Comparison of ENCODE assay signal across 20 mouse cellular contexts in genomic region chr9:57407120-57407905, GRCm38 (mm10). TPM values are rescaled to one million over a fixed set of nuclear protein-coding genes. Genes with fewer than 3 reads are reported as not detected.
DNase-seq lines count a peak whose midpoint lies in the region; ATAC-seq lines count a peak whose summit lies in the region.
"Had no signal": no experiment of that assay in that cellular context is flagged by ENCODE, and none has a peak within 500 bp of the region (broad histone marks: within the 10 kb centered on the region; RNA-seq: fewer than 3 reads in every experiment).

No protein-coding gene starts in this region.

- intact Hi-C loops in left cerebral cortex, postnatal 10 days (cut with DNase I): no loop called here

- DNase-seq in adrenal gland, postnatal 14 days: peak; percentile 39
- DNase-seq in adrenal gland, postnatal 25 days: no peak
- peak; percentile 35 for DNase-seq in heart, postnatal 4 days
- DNase-seq in heart, adult 8-10 months (ENCODE audit: low spot score): no peak
- DNase-seq in naive thymus-derived CD4-positive, alpha-beta T cell, adult 2 months (ENCODE audit: low read depth): peak; percentile 47
- no peak for DNase-seq in left cerebral cortex, postnatal 10 days (ENCODE audit: extremely low spot score in 1 of 2, low spot score in 2 of 2)
- DNase-seq in embryo, embryonic 10 days (ENCODE audit: low spot score): no peak
- DNase-seq: cerebellum, adult 11 months; cerebellum, adult 9-10 months; cerebellum, postnatal 36 days; embryo, embryonic 11 days; gastrocnemius, postnatal 14 days; kidney, adult 9 months; kidney, postnatal 10 days; layer of hippocampus, adult 9-11 months; lung, embryonic 14.5 days; thymus, postnatal 36 days had no signal

- peak; percentile 50 for ATAC-seq in CD4-positive, CD25-positive, alpha-beta regulatory T cell, adult 4 months
- ATAC-seq: forebrain, embryonic 14.5 days; midbrain, embryonic 16.5 days had no signal

RNA-seq across cellular contexts. Expression of gene Ppcdc, which starts 32.6 kb away (rescaled TPM):
- total RNA-seq in adrenal gland, postnatal 14 days (2021): 19.8 and 24.6 TPM in 2 replicates
- 17.4 and 31.5 TPM in 2 replicates for total RNA-seq in adrenal gland, postnatal 25 days (2021)
- 1 to 10 TPM; 8.3 TPM for total RNA-seq in heart, postnatal 4 days (2021)
- 10 to 100 TPM in 2 of 4 experiments, 1 to 10 TPM in 2; 7.0 to 18.5 (median 9.7) TPM for total RNA-seq in heart, adult 8-10 months (2022)
- 100 to 1,000 TPM; 157 to 228 TPM for polyA plus RNA-seq in CD4-positive, CD25-positive, alpha-beta regulatory T cell, adult 4 months (2017; shearing (Covaris generic))
- total RNA-seq in left cerebral cortex, postnatal 10 days (2021): 10 to 100 TPM; 11.7 to 13.0 TPM

Comparison
In these comparisons a context has a peak if more than half of its experiments do, and no peak if none do; other contexts are left out.
1. DNase-seq: peak in adrenal gland, postnatal 14 days (single experiment), heart, postnatal 4 days (single experiment) and naive thymus-derived CD4-positive, alpha-beta T cell, adult 2 months (single experiment); none in adrenal gland, postnatal 25 days (single experiment), heart, adult 8-10 months (single experiment), left cerebral cortex, postnatal 10 days (0 of 2) and embryo, embryonic 10 days (single experiment).